Mouse (Mus musculus): Measurements from ENCODE around the gene Cdk12.

DNA sequence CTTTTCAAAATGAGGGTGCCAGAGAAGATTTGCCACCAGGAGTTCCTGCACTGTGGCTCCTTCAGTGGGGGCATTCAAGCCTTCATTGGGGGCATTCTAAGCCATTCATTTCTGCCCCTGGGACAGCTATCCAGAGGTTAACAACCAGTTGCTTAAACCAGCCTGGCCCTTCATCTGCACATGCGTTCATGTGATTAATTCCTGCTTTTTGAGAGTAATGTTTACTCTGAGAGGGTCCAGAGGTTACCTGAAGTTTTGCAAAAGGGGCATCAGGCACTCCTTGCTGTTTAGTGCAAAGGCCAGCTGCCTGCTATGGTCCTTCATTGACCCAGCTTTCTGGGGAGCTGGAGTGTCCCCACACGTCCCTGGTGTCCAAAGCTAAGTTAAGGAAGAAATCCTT lies 94.1 kb downstream of the Cdk12 start:
- TF ChIP-seq GATA1 (IDR thresholded peaks at IDR 0.05; ENCODE audit: low read length) (no peak), TAL1 (IDR thresholded peaks at IDR 0.05; ENCODE audit: low read length) (no peak)

Measured in erythroblast, embryonic 14.5 days (primary cell).